ENCODE assay signal across 26 mouse cellular contexts in genomic region chr13:100933265-100933664, GRCm38 (mm10).
DNase-seq lines count a peak whose midpoint lies in the region; ATAC-seq and TF ChIP-seq lines count a peak whose summit lies in the region.
"Had no signal": no experiment of that assay in that cellular context is flagged by ENCODE, and none has a peak within 500 bp of the region (broad histone marks: within the 10 kb centered on the region; RNA-seq: fewer than 3 reads in every experiment).

No protein-coding gene starts in this region.

- TF ChIP-seq CTCF in lung, embryonic 14.5 days (IDR thresholded peaks at IDR 0.05; ENCODE audit: low read depth) = no peak

- H3K27me3 ChIP-seq in lung, embryonic 14.5 days (ENCODE audit: insufficient read depth, low read length) = no peaks in the 10 kb centered on the region
- H3K27me3 ChIP-seq: heart, embryonic 15.5 days; intestine, embryonic 15.5 days; limb, embryonic 15.5 days; liver, embryonic 13.5 days; midbrain, embryonic 12.5 days had no signal

- no peak overlapping the region for H3K27ac ChIP-seq in lung, embryonic 14.5 days (ENCODE audit: low read depth)
- H3K27ac ChIP-seq: heart, embryonic 15.5 days; intestine, embryonic 15.5 days; kidney, postnatal 0 days; limb, embryonic 10.5 days; limb, embryonic 15.5 days; liver, embryonic 13.5 days; midbrain, embryonic 12.5 days had no signal

- H3K4me3 ChIP-seq in lung, embryonic 14.5 days (ENCODE audit: low read depth, low read length) = no peak overlapping the region
- H3K4me3 ChIP-seq: erythroblast, embryonic 14.5 days; heart, embryonic 15.5 days; intestine, embryonic 15.5 days; limb, embryonic 10.5 days; limb, embryonic 15.5 days; liver, embryonic 13.5 days; midbrain, embryonic 12.5 days had no signal

- H3K4me1 ChIP-seq in lung, embryonic 14.5 days (ENCODE audit: insufficient read depth) = no peaks in the 10 kb centered on the region
- H3K4me1 ChIP-seq: heart, embryonic 15.5 days; intestine, embryonic 15.5 days; limb, embryonic 10.5 days; limb, embryonic 15.5 days; liver, embryonic 13.5 days; midbrain, embryonic 12.5 days had no signal

- no peaks in the 10 kb centered on the region for H3K36me3 ChIP-seq in lung, embryonic 14.5 days (ENCODE audit: insufficient read depth)
- H3K36me3 ChIP-seq: heart, embryonic 15.5 days; intestine, embryonic 15.5 days; limb, embryonic 10.5 days; limb, embryonic 15.5 days; liver, embryonic 13.5 days; midbrain, embryonic 12.5 days had no signal

- DNase-seq in lung, embryonic 14.5 days = peak; percentile 26
- no peak for DNase-seq in lung, postnatal 4 days
- peak; percentile 69 for DNase-seq in 416B (ENCODE audit: low read depth)
- peak; percentile 69 for DNase-seq in adrenal gland, adult 2 months
- peak; percentile 63 to 71 for DNase-seq in adrenal gland, postnatal 36 days
- DNase-seq in urinary bladder, adult 18-20 months (ENCODE audit: low spot score in 2 of 2) = no peak
- DNase-seq in cerebellum, postnatal 10 days = no peak
- DNase-seq: B cell, adult 2 months; cerebellum, adult 11-12 months; cerebellum, adult 9-11 months; gastrocnemius, postnatal 10 days; kidney, adult 2 months; layer of hippocampus, adult 9-11 months; liver, embryonic 13.5 days; lung, adult 18-20 months; lung, postnatal 10 days had no signal

- H3K9me3 ChIP-seq in lung, embryonic 14.5 days (ENCODE audit: low read depth, low read length) = no peaks in the 10 kb centered on the region
- H3K9me3 ChIP-seq: heart, embryonic 15.5 days; intestine, embryonic 15.5 days; limb, embryonic 10.5 days; limb, embryonic 15.5 days; liver, embryonic 13.5 days; midbrain, embryonic 12.5 days had no signal

- H3K4me2 ChIP-seq in lung, embryonic 14.5 days = no peak overlapping the region
- H3K4me2 ChIP-seq: heart, embryonic 15.5 days; intestine, embryonic 15.5 days; limb, embryonic 15.5 days; liver, embryonic 13.5 days; midbrain, embryonic 12.5 days had no signal

- WGBS in lung, embryonic 14.5 days = 59% methylated on average over 8 of the region's 8 CpGs

- peak; percentile 24; the same call in 1 of the 2 replicates for ATAC-seq in lung, embryonic 14.5 days (ENCODE audit: insufficient read depth)
- ATAC-seq: activated CD4-positive, CD25-positive, alpha-beta regulatory T cell, adult 4 months; forebrain, embryonic 16.5 days; hindbrain, embryonic 16.5 days; intestine, embryonic 15.5 days had no signal

- H3K9ac ChIP-seq in lung, embryonic 14.5 days = no peak overlapping the region
- H3K9ac ChIP-seq: heart, embryonic 15.5 days; intestine, embryonic 15.5 days; limb, embryonic 15.5 days; liver, embryonic 13.5 days; midbrain, embryonic 12.5 days had no signal

Comparison
In these comparisons a context has a peak if more than half of its experiments do, and no peak if none do; other contexts are left out.
1. DNase-seq: peak in lung, embryonic 14.5 days (single experiment), 416B (single experiment), adrenal gland, adult 2 months (single experiment) and adrenal gland, postnatal 36 days (2 of 2); none in lung, postnatal 4 days (0 of 2), urinary bladder, adult 18-20 months (0 of 2) and cerebellum, postnatal 10 days (0 of 2).